Mouse (Mus musculus): ENCODE measurements around the gene Hist3h2ba. TPM values are rescaled to one million over a fixed set of nuclear protein-coding genes. Genes with fewer than 3 reads are reported as not detected.

Hist3h2ba gene
- total RNA-seq, 2 experiments from 2014 or later, result 90.4 to 111 TPM

- intact Hi-C loops (cut with DNase I), result no loop called here
- DNase-seq (ENCODE audit: low spot score in 2 of 2), result peak; percentile 77 to 88
These were observed 11.3 kb downstream of the Hist3h2ba start for GRCm38 (mm10) chr11:58959921-58960465.

GRCm38 (mm10) chr11:58961364-58962177, 12.9 kb downstream of the Hist3h2ba start:
- no peak for DNase-seq (ENCODE audit: low spot score in 2 of 2)
- intact Hi-C loops (cut with DNase I), result no loop called here

GRCm38 (mm10) chr11:58963543-58963942, 14.8 kb downstream of the Hist3h2ba start:
- DNase-seq (ENCODE audit: low spot score in 2 of 2), result no peak
- intact Hi-C loops (cut with DNase I), result no loop called here

- intact Hi-C loops (cut with DNase I), result no loop called here
- no peak for DNase-seq (ENCODE audit: low spot score in 2 of 2)
These were observed 15.5 kb downstream of the Hist3h2ba start for GRCm38 (mm10) chr11:58964216-58964615.

- intact Hi-C loops (cut with DNase I), result loop anchor here (5.0 kb wide), 1 partner anchor 217 kb away; the partner anchor contains the start of gene Gjc2
- DNase-seq (ENCODE audit: low spot score in 2 of 2), result no peak
These were observed 16.5 kb downstream of the Hist3h2ba start for GRCm38 (mm10) chr11:58965001-58965760.

GRCm38 (mm10) chr11:58967346-58967745, 18.6 kb downstream of the Hist3h2ba start:
- intact Hi-C loops (cut with DNase I), result loop anchor here (5.0 kb wide), 1 partner anchor 215 kb away; the partner anchor contains the start of gene Gjc2
- no peak for DNase-seq (ENCODE audit: low spot score in 2 of 2)

- intact Hi-C loops (cut with DNase I), result loop anchor here (5.0 kb wide), 1 partner anchor 214 kb away; the partner anchor contains the start of gene Gjc2
These were observed 19.8 kb downstream of the Hist3h2ba start for GRCm38 (mm10) chr11:58968551-58968950.

GRCm38 (mm10) chr11:58969027-58969426, 20.3 kb downstream of the Hist3h2ba start:
- DNase-seq (ENCODE audit: low spot score in 2 of 2), result no peak
- intact Hi-C loops (cut with DNase I), result loop anchor here (5.0 kb wide), 1 partner anchor 213 kb away; the partner anchor contains the start of gene Gjc2

More at GRCm38 (mm10) chr11:58968551-58968950, 19.8 kb downstream of the Hist3h2ba start:
- DNase-seq (ENCODE audit: low spot score in 2 of 2), result no peak

- intact Hi-C loops (cut with DNase I), result loop anchor here (5.0 kb wide), 1 partner anchor 213 kb away; the partner anchor contains the start of gene Gjc2
- no peak for DNase-seq (ENCODE audit: low spot score in 2 of 2)
These were observed 20.9 kb downstream of the Hist3h2ba start for GRCm38 (mm10) chr11:58969659-58970058.

- intact Hi-C loops (cut with DNase I), result no loop called here
- DNase-seq (ENCODE audit: low spot score in 2 of 2), result no peak
These were observed 22.3 kb downstream of the Hist3h2ba start for GRCm38 (mm10) chr11:58970831-58971530.

- intact Hi-C loops (cut with DNase I), result no loop called here
- no peak for DNase-seq (ENCODE audit: low spot score in 2 of 2)
These were observed 23.1 kb downstream of the Hist3h2ba start for GRCm38 (mm10) chr11:58971796-58972195.

- intact Hi-C loops (cut with DNase I), result no loop called here
- no peak for DNase-seq (ENCODE audit: low spot score in 2 of 2)
These were observed 25.7 kb downstream of the Hist3h2ba start for GRCm38 (mm10) chr11:58974414-58974813.

- intact Hi-C loops (cut with DNase I), result no loop called here
- no peak for DNase-seq (ENCODE audit: low spot score in 2 of 2)
These were observed 28.4 kb downstream of the Hist3h2ba start for GRCm38 (mm10) chr11:58977150-58977549.

GRCm38 (mm10) chr11:58977607-58978026, 28.9 kb downstream of the Hist3h2ba start:
- DNase-seq (ENCODE audit: low spot score in 2 of 2), result no peak
- intact Hi-C loops (cut with DNase I), result no loop called here

- intact Hi-C loops (cut with DNase I), result no loop called here
- DNase-seq (ENCODE audit: low spot score in 2 of 2), result peak; percentile 72 to 81
These were observed 29.4 kb downstream of the Hist3h2ba start, which contains the start of gene Trim11 for GRCm38 (mm10) chr11:58978027-58978705. TSS of gene Trim11 (plus strand) at chr11:58978093.

GRCm38 (mm10) chr11:58978706-58979030, 29.9 kb downstream of the Hist3h2ba start:
- intact Hi-C loops (cut with DNase I), result no loop called here
- DNase-seq (ENCODE audit: low spot score in 2 of 2), result no peak

- intact Hi-C loops (cut with DNase I), result no loop called here
- no peak for DNase-seq (ENCODE audit: low spot score in 2 of 2)
These were observed 30.5 kb downstream of the Hist3h2ba start for GRCm38 (mm10) chr11:58979183-58979582.

GRCm38 (mm10) chr11:58979661-58980060, 30.9 kb downstream of the Hist3h2ba start:
- DNase-seq (ENCODE audit: low spot score in 2 of 2), result no peak
- intact Hi-C loops (cut with DNase I), result no loop called here

Measured in left cerebral cortex, postnatal 25 days (tissue).